Mouse (Mus musculus) forelimb bud, embryonic 11.5 days (tissue): Measurements from ENCODE around the gene Pde4c.

Experiments
- DNase-seq: peaks from one replicate; pipeline ENCODE4 v3.0.0-alpha.2; 2012; ENCODE audit warnings: low read depth, low spot score

Gene Pde4c

DNA sequence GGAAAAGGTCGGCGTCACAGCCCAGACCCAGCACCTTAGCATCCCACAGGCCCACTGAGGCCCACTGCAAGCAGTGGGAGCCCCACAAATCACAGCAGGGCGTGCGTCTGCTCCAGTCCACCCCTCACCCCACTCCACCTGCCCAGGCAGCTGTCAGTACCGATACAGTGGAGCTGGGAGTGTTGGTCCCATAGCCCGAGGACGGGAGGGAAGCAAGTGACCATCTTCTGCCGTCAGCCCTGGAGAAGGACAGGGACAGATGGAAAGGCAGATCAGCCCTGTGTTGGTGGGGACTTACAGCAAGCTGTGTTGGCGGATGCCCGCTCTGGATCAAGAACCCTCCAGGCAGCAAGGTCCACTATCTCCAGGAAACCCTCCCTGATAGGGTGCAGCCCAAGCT is 65.5 kb downstream of the Pde4c start:
- DNase-seq = no peak

- no peak for DNase-seq
Observed at GRCm38 (mm10) chr8:70790846-70791245, 67.3 kb downstream of the Pde4c start.

DNA sequence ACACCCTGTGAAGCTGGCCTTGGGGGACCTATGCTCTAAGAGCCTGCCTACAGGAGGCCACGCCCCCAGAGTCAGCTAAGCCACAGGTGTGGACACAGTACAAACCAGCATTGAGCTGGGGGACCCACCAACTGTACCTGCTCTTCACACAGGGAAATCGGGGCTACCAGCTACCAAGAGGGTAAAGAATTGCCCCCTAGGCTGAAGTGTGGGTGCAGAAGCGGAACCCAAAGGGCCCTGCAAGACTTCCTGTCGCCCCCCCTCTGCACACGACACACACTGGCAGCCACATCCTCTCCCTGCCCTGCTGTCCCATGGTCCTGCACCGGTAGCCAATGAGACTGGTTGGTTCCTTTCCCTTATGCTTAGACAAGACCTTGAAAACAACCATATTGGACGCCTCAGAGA is 67.8 kb downstream of the Pde4c start:
- DNase-seq = no peak

DNA sequence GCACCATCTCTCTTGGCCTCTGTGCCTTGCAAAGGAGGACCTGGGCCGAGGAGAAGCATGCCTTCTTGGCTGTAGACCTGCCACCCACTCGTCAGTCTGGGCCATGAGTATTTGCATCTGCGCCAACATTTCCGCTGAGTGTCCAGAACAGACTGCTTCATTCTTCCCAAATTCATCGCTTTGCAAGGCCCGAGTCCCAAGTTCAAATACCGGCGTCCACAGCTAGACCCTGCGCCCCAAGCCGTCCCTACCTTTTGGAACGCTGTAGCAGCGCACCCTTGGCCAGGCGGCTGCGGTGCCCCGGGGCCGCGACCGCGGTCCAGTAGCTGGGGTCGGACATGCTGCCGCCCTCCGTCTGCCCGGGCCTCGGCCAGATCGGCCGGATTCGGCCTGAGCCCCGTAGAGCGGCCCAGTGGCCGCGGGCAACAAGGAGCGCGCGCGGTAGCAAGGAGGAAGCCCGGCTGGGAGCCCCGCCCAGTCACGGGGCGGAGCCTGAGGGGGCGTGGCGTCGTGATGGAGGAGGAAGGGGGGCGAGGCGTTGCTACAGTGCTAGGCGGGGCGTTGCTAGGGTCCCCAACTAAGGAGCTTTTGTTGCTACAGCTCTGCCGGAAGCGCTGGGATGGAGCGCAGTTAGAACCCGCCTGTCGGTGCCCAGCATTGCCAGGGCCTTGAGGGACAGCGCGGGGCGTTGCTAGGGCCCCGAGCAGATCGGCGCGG is 68.6 kb downstream of the Pde4c start:
- peak; percentile 96 for DNase-seq

DNA sequence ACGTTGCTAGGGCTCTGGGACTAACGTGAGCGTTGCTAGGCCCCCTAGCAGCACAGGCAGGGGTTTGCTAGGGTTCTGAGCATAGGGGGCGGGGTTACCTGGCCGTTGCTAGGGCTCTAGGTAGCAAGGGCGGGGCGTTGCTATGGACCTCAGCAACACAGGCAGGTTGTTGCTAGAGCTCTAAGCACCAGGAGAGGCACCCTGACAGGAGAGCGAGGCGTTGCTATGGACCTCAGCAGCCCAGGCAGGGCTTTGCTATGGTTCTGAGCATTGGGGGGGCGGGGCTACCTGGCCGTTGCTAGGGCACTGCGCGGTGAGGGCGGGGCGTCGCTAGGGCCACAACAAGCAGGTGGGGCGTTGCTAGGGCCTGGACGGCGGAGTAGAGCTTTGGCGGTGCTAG is 69.2 kb downstream of the Pde4c start:
- DNase-seq = no peak

GRCm38 (mm10) chr8:70794215-70794614 is 70.7 kb downstream of the Pde4c start:
- no peak for DNase-seq

- DNase-seq = no peak
Observed at GRCm38 (mm10) chr8:70795370-70795769, 71.8 kb downstream of the Pde4c start.

DNA sequence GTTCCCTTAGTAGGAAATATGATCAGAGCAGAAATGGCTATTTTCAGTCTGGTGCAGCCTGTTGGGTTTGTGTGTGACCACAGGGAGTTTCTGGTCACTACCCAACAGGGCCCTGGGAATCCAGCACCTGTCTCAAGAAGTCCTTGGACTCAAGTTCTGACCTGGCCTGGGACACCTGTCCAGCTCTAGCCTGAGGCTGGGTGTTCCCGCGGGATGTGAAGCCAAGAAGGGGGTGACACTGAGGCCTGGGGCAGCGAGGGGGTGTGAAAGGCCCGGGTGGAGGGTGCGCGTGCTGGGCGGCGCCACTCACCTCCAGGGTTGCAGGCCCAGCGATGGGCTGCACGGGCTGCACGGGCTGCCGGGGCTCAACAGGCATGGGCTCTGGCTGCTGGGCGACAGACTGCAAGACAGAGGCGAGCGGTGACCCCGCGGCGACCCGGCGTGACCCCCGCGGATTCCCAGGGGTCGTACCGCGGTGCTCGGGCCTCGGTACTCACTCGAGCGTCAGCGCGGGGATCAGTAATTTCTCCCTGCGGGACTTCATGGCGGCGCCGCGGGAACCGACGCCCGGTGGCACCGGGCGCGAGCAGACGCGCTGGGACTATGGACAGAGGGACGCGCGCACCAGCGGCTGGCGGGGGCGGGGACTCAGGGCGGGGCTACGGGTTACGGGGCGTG is 73.0 kb downstream of the Pde4c start:
- no peak for DNase-seq

DNA sequence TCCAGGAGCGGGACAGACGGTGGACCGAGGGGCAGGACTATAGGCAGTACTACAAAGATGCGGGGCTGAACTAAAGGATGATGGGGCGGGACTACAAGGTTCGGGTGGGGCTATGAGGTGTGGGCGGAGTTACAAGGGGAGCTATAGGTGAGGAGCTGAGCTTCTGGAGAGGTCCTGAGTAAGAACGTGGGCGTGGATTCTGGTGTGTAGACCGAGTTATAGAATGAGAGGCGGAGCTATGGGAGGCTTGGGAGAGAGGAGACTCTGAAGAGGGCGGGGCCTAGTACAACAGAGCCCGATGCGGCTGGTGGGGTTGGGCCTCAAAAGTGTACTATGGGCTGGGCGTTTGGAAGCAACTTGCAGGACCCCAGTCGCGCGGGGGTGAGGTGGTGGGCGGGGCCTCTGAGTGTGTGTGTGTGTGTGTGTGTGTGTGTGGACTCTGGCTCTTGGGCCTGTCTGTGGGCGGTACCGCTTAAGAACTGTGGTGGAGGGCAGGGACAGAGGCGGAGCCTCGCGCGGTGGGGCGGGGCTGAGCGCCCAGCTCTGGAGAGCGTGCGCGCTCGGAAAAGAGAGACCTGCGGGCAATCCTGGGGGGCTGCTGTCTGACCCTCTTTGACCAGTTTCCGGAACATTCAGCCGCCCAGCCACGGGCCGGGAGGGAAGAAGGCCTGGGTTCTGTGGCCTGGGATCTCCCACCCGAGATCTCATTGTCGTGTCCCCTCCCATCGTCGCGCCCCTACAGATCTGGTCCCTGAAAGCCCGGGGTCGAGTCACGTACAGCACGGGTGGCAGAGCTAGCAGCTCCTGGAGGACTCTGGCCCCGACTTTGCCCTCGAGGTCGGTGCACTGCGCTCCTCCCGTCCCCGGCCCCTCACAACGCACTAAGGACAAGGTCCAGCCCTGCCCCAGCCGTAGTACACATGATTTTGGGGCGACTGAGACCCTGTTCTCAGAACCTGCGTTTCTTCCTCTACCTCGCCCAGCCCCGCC is 73.9 kb downstream of the Pde4c start:
- peak; percentile 93 for DNase-seq

GRCm38 (mm10) chr8:70798281-70798680 is 74.8 kb downstream of the Pde4c start:
- no peak for DNase-seq

DNA sequence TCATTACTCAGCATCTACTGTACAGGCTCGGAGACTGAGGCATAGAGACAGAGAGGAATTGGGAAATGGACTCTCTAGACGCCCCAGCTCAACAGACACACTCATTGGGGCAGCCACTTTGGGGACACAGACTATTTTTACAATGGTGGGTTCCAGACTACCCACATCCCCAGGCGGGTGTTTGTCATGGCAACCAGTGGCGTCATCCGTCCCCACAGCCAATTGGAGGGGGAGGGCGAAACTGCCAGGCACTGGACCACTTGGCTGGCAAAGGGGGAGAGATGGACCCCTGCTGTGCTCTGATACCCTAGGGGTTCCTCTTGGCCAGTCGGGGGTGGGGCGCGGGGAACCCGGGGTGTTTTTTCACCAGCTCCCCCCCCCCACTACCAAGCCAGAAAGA is 77.1 kb downstream of the Pde4c start:
- DNase-seq = no peak
